Mouse (Mus musculus) mature B cell (primary cell): ENCODE results near the gene Tulp1.

Source experiments
- in situ Hi-C: fragments of 300-500 bp; cut with MboI; formaldehyde crosslinking; loops from 2 replicates; pipeline ENCODE4 v1.14.3; 2019

Tulp1 gene

GRCm38 (mm10) chr17:28313880-28314225 lies 51.2 kb downstream of the Tulp1 start:
- in situ Hi-C loops, result no loop called here

- in situ Hi-C loops, result no loop called here
Observed at GRCm38 (mm10) chr17:28313212-28313879, 51.7 kb downstream of the Tulp1 start, which contains the start of gene Fance. Fance (plus strand) TSS chr17:28313519.

DNA sequence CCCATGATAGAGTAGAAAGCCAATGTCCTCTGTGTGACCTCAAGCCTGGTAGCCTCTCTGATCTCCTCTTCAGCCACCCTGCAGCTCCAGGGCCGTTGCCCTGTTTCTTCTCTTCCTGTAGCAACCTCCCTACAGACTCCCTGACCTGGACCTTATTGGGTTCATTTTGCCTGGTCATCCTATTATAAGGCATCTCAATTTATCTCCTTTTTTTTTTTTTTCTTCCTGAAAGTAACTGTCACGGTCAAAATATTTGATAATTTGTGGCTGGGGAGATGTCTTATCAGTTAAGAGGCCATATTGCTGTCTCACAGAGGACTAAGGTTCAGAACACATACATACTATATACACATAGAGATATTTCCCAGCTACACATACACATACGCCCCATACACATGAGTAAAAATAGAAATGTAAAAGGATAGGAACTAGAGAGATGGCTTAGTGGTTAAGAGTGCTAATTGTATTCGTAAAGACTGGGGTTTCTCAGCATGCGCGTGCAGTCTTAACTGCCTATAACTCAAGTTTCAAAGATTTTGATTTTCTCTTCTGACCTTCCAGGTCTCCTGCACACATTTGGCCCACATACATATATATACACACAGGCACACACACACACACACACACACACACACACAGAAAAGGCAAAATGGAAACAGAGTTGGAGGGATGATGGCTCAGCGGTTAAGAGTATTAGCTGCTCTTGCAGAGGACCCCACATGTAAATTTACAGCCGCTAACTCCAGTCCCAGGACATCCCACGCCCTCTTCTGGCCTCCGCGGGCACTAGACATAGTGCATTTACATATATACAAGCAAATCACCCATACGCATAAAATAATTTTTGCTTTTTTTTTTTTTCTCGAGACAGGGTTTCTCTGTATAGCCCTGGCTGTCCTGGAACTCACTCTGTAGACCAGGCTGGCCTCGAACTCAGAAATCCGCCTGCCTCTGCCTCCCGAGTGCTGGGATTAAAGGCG lies 52.5 kb downstream of the Tulp1 start:
- in situ Hi-C loops, result no loop called here

GRCm38 (mm10) chr17:28311366-28312132 lies 53.5 kb downstream of the Tulp1 start:
- in situ Hi-C loops, result no loop called here

GRCm38 (mm10) chr17:28310831-28311230 lies 54.2 kb downstream of the Tulp1 start:
- in situ Hi-C loops, result no loop called here

GRCm38 (mm10) chr17:28308297-28309195 lies 56.5 kb downstream of the Tulp1 start:
- in situ Hi-C loops, result loop anchor here (5.0 kb wide), 1 partner anchor 91 kb away; no protein-coding TSS in a partner anchor

DNA sequence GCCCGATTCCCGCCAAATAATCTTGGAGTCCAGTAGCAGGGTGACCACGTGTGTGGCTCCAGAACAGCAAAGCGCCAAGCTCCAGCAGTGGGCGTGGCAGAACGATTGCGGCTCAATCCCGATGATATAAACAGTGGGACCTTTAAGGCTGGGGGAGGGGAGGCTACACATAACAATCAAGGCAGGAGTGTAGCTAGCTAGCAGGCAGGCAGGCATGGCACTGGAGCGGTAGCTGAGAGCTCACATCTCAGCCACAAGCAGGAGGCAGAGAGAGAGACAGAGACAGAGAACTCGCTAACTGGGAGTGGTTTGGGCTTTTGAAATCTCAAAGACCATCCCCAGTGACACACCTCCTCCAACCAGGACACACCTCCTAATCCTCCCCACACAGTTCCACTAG lies 59.9 kb downstream of the Tulp1 start:
- in situ Hi-C loops, result loop anchor here (5.0 kb wide), 1 partner anchor 88 kb away; no protein-coding TSS in a partner anchor
